Mouse (Mus musculus) cerebellum, adult 8-10 months (tissue): ENCODE measurements around the gene Agap3.

Experiments
- DNase-seq: peaks from one replicate; pipeline ENCODE4 v3.0.0; 2022

Agap3 gene

DNA sequence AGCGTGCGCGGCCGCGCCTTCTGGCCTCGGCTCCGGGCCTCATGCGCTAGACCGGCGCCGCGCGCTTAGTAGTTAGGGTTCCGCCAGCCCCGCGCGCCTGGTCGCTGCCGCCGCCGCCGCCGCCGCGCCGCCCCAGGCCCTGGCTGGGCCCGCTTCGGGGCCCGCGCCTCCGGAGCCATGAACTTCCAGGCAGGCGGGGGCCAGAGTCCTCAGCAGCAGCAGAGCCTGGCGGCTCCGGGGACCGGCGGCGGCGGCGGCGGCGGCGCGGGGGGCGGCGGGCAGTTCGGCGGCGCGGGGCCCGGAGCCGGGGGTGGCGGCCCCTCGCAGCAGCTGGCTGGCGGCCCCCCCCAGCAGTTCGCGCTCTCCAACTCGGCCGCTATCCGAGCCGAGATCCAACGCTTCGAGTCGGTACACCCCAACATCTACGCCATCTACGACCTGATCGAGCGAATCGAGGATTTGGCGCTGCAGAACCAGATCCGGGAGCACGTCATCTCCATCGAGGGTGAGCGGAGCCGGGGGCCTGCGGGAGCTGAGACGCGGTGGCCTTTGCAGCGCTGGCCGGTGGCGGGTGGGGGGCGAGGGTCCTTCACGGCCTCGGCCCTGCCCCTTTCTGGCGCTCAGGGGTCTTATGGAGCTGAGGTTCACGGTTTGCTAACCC lies at the start of gene Agap3:
Gene Agap3 (plus strand): TSS at position 148 of the 661 bp plus-strand sequence.
- peak; percentile 57 for DNase-seq

DNA sequence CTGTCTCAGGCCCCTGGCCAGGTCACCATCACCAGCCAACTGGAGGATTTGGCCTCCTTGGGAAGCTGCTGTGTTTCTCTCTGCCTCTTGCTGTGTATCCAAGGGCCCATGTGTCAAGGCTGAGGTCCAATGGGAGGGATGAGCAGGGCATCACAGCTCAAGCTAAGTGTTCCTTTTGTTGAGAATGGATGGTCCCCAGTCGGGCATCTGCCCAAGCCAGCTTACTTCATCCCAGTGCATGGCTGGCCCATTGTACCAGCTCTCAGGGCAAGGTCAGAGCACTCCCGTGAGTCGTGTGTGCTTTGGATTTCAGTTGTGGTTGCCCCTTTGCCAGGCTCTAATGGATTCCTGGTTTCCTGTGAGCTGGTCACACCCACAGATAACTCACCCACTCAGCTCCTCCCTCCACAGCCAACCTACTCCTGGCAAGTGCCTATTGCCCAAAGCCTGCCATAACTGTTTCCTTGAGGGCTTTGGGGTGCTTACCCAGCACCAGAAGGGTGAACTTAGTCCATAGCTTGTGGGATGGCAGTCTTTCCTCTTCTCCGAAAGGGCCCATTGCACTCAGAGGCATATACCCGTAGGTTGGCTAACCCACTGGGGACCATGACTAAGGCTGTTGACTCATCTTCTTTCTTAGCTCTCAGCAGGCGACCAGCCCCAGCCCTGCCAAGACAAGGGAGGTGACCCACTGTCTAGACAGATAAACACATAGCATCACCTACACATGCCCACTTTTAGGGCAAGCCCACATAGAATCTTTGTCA lies 47.2 kb upstream of the Agap3 start:
- DNase-seq: no peak

DNA sequence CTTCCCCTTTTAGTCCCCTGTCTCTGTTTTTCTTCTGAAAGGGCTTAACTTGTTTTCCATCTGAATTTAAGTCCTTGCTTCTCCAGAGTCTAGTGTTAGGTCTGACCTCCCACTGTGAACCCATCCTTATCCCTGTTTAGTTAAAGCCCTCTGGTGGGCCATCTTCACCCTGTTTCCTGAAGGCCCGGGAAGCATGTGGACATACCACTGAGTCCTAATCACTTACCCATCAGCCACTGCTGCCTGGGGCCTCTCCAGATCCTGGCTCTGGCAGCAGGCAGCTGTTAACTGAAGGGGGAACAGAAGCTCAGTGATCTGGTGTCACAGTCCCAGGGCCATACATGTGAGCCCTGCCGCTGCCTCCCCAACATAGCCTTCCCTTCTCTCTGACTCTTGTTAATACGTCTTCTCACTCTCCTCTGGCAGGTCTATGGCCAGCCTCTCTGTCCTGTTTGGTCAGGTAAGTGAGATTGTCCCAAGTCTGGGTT lies 46.5 kb upstream of the Agap3 start:
- no peak for DNase-seq

DNA sequence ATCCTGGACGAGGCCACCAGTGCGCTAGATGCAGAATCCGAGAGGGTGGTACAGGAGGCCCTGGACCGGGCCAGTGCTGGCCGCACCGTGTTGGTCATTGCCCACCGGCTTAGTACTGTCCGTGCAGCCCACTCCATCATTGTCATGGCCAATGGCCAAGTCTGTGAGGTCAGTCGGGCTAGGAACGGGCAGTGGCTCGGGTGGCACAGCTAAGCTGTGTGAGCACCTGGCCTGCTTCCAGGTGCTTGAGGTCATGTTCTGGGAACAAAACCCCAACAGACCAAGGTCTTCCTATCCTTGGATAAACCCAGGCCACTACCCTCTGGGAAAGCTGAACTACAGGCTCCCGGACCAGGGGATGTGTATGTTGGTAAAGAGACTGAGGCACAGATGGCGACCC lies 43.3 kb upstream of the Agap3 start:
- DNase-seq: no peak

DNA sequence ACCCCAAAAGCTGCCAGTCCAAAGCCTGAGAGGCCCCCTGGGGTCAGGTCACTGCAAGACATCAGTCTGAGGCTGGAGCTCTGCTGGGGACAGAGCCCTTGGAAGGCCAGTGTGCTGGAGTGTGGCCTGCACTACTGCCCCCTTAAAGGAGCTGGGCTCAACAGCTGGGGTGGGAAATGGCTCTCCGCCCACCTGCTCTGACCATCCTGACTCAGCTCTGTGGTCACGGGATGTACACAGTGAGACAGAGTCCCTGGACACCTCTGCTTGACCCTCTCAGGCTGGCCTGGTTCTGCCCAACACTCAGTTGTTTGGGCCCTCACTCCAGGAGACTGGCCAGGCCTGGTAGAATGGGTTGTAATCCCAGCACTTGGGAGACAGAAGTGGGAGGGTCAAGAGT lies 42.5 kb upstream of the Agap3 start:
- no peak for DNase-seq

DNA sequence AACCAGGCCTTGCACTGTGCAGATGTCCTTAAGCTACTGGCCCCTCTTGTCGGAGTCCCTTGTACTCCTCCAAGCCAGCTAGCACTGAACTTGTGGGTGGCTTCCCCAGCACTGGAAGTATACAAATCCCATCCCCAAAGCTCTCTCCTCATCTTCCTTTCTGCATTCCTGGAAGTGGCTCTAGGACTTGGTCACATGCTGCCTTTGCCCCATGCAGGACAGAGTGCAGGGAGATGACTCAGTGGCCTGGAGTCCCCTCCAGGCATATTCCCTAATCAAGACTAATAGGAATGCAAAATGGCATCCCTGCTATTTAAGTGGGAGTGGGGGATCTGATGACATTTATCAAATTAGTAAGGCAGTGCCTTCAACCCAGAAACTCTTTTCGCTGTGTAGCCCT lies 39.9 kb upstream of the Agap3 start:
- DNase-seq: no peak

DNA sequence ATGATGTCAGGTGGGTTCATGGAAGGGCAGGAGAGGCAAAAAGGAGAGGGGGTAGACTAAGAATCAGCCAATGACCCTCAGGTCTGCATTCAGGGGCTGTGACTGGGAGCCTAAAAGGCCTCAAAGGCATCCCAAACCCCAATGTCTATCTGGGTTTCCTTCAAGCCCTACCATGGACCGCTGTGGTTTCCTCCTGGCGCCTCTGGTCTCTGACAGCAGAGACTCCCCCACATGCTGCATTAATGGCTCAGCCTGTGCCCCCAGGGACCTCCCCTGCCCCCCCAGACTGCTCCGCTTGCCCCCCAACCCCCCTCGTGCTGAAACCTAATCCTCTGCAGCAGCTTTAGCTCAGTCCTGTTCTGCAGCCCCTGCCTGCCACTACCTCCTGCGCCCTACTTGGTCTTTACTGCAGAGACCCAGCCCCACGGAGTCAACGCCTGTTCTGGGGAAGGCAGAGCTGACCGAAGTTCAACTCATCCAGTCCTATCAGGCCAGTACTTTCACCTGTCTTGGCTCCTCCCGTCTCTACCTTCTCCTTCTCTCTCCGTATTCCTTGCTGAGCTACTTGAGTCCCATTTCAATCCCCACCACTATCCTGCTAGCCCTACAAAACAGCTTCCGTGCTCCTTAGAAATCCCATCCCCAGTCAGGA lies 38.8 kb upstream of the Agap3 start, which contains the start of gene Asic3:
Gene Asic3 (plus strand): TSS at position 351 of the 652 bp plus-strand sequence.
- DNase-seq: no peak

DNA sequence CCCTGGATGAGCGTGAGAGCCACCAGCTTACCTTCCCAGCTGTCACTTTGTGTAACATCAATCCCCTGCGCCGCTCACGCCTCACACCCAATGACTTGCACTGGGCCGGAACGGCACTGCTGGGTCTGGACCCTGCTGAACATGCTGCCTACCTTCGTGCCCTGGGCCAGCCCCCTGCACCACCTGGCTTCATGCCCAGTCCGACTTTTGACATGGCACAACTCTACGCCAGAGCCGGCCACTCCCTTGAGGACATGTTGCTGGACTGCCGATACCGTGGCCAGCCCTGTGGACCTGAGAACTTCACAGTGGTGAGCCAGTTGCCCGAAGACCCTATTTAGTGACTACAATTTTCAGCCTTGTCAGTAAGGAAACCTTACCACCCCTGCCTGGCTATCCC lies 38.0 kb upstream of the Agap3 start:
- DNase-seq: no peak

DNA sequence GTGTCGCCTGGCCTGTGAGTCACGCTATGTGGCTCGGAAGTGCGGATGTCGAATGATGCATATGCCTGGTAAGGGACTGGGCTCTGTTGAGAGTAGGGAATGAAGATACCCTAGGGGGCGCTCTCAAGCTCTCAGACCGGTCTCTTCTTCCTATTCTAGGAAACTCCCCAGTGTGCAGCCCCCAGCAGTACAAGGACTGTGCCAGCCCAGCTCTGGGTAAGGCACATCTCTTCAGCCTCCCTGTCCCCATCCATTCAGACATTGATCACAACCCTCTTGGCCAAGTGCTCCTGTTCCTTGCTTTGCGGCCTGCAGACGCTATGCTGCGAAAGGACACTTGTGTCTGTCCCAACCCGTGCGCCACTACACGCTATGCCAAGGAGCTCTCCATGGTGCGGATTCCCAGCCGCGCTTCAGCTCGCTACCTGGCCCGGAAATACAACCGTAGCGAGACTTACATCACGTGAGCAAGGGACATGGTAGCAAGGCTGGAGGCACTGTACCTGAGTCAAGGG lies 35.7 kb upstream of the Agap3 start:
- DNase-seq: peak; percentile 78

DNA sequence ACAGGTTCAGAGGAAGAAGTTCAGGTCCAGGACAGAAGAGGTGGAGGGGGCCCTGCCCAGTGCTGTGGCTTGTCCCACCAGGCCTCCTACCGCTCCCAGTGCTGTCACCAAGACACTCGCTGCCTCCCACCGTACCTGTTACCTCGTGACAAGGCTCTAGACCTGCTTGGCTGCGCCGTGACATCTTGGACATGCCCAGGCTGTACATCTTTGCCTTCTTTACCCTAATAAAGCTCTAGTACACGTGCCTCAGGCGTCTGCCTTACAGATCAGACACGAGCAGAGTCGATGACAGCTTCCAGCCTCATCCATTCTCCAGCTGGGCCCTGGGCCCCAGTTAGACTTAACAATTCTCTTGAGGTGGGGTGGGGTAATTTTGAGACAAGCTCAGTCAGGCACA lies 34.4 kb upstream of the Agap3 start:
- DNase-seq: no peak

DNA sequence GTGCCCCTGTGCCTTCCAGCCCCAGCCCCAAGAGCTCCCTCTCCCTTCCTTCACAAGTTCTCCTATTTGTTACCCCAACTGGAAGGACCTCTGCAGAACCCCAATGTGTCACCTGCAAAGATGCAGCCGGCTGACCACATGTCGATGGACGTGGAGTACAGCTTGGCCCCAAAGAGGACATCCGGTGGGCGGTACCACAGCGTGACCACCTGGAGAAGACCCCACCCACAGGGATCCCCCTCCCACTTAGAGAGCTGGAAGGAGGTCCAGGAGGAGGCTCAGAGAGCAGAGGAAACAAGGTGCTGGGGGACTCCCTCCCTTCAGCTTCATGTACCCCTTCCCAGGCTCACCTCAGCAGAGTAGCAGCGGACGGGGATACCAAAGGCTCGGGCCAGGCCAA lies 31.6 kb upstream of the Agap3 start:
- DNase-seq: no peak

DNA sequence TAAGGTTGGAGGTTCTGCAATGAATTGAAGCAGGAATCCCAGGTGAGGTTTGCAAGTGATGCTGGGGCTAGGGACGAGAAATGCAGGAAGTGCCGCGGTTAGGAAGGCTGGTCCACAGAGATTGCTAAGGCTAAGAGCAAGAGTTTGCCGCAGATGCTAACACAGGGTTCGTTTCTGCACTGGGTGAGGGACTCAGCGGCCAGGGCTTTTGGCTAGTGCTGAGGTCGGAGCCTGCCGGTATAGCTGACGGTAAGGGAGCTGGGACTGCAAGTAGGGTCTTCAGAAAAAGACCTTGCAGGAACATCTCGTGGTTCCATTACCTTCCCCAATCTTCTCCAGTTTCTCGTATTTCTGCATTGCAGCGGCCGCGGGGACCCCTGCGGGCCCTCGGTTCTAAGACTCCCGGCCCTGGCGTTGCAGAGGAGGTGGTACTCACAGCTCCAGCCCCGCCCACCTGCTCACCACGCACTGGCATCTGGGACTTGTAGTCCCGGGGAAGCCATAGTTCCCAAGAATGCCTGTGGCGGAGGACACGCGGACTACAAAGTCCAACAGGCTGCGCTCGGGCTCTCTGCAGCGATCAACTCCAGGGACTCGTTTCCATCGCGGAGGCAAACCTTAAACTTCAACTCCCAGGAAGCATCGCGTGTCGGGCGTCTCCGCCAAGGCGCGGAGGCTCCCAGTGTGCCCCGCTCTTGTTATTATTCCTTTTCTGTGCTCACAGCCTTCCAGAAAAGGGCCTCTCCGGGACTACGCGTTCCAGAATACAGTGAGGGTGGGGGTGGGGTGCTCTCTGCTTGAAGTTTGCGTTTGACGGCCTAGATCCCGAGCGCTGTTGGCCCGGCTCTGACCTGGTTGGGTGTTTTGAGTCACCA lies 28.6 kb upstream of the Agap3 start, which contains the start of the genes Cdk5 and Slc4a2:
Gene Cdk5 (minus strand): TSS at position 402 of the 875 bp plus-strand sequence.
Gene Slc4a2 (plus strand): TSS at position 709 of the 875 bp plus-strand sequence.
- DNase-seq: peak; percentile 97

DNA sequence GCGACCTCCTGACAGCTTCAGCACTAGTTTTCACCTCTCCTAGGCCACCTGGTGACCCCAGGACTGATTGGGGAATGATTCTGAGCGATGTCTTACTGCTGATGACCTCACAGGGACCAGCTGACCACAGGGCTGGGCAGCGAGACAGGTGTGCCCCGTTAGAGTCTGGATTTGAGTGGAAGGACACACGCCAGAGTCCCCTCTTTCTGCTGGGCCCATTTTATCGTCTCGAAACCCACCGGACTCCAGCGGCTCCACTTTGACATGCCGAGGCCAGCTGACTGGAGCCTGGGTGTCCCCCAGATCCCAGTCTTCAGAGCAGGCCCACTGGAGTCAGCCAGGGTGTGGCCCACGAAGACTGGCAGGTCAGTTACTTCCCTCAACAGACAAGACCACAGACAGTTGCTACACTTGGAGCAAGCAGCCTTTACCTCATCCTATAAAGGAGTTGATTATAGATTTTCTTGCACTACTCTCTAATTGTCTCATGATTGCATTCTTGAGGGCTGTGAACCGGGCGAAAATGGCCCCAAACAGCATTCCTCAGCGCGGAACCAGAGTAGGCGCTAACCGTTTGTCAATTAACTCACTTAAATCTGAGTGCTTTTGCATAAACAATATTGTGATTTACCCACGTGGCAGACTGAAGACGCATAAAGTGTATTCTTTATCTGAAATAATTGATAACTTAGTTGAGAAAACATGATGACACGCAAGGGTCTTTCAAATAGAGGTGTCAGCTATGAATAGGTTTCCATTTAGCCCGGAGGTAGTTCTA lies 27.8 kb upstream of the Agap3 start:
- no peak for DNase-seq

DNA sequence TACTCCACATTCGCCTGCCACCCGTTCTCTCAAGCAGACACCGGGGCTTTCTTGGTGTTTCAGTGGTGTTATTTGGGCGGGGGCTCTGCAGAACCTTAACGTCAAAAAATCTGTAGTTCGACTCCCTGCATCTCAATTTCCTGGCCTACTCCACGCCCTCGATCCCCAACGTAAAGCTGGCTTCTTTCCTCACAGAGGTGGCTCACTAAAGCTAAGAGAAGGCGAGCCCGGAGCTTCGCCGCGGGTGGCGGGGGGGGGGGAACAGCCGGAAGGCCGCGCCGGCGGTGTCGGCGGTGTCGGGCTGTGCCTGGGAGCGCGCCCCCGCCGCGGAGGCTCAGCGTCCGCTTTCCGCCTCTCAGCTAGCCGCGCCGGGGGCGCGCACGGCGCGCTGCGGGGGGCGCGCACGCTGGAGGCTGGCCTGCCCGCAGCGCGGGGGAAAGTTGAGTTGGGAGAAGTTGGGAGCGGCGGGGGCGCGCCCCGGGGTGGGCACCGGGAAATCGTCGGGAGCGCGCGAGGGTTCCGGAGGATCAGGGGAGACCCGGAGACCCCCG lies 27.0 kb upstream of the Agap3 start:
- DNase-seq: peak; percentile 67

DNA sequence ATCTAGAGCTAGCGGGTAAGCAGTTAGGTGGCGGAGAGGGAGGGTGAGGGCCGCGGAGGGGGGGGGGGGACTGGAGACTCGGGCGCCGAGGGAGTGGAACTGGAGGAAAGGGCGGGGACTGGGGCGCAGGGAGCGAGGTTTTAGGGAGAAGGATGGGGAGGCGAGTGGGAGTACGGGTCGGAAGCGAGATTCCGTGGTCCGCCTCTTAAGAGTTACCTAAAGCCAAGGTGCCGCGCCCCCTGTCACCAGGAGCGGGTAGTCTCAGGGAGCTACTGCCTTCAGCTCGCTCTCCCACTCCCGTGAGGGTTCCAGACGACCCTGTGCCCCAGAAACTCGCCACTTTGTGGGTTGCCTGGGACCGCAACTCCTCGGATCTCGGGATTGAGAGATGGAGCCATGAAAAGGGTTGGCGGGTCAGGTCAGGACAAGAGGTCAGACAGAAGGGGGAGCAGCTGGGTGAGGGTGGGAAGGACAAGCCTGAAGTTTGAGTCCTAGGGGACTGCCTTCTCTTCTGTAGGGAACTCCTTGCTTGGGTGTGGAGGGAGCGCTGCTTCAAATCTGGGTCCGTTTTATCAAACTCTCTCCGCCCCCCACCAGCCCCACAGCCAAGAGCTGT lies 26.4 kb upstream of the Agap3 start:
- peak; percentile 49 for DNase-seq

DNA sequence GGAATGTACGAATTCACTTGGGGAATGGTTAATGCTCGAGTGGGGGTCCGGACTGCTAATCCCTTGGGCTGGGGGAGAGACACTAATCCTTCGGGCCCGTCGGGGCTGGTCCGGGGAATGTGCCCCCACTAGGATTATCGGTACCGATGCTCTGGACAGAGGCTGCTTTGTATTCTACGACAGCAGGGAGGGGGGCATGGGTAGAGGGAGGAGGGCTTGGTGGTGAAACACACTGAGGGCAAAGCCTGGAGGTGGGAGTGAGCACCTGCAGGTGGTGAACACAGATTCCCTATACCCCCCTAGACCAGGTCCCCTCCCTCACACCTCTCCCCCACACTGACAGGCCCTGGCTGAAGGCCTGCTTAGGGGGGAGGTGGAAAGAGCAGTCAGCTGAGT lies 25.9 kb upstream of the Agap3 start:
- no peak for DNase-seq

DNA sequence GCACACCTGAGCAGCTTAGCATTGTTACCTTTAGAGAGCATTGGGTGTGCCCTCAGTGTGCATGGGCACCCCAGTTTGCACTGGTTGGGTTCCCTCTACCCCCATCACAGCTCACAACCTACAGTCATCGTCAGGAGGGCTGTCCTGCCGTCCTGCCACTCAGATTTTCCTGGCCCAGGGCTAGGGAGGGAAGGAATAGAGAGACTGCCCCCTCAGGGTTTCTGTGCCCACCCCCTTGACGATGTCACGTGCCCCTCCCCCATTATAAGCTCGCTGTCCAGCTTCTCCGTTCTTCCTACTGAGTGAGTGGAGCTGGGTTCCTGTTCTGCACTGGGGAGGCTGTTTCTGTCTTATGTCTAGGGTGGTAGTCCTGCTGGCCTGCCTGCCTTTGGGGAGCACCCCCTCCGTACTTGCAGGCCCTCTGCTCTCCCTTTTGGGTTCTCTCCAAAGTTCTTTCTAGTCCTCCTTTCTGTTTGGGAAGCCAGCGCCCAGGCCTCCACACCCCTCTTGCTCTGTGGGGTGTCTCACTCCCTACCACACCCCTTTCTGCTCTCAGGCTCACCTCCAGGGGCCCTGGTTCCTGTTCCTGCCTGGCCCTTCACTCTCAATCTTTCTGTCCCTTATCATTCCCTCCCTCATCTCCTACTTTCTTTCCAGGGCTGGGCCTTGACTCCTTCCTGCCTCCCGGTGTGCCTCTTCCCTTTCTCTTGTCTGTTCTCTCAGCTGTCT lies 25.3 kb upstream of the Agap3 start:
- no peak for DNase-seq

DNA sequence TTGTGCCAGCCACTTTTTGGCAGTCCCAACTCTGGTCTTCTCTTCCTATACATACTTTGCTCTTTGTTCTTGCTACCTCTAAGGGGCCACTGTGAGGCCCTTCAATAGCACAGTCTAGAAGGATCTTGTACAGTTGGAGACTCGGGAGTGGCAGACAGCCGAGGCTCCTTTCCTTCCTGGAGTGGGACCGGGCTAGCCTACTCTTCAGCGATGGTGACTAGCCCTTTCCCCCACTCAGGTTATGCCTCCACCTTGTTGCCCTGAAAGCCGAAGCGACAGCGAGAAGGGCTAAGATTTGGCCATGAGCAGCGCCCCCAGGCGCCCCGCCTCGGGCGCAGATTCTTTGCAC lies 24.7 kb upstream of the Agap3 start:
- no peak for DNase-seq

DNA sequence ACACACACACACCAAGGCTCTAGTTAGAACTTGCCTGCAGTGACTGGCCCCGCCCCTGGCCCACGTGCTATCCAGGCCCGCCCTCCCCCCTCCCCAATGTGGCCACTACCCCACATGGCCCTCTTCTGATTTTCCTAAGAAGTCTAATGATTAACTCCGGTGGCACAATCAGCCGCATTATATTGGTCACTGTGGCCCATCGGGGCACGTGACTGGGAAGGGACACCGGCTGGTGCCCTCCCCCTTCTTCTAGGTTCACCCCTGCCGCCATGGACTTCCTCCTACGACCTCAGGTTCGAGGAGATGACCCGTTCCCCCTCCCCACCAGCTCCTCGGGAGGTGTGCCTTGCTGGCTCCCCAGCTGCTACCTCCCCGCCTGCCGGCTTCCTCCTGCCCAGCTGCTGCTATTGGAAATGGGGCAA lies 24.0 kb upstream of the Agap3 start:
- DNase-seq: no peak

DNA sequence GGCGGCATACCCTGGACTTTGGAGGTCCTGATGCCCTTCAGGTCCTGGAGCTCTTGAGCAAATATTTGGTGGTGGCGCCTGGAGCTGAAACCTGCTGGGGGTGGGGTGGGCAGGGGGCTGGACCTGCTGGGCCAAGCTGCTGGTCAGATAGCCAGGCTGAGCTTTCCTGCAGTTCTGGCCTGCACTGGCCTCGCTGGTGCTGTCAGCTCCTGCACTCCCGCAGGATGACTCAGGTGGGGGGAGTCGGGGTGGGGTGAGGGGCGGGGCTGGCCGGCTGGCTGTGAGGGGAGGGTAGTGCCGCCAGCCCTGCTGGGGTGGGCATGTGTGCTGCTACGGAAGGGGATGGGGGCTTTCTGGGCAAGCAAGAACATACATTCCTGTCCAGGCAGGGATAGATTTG lies 23.4 kb upstream of the Agap3 start:
- no peak for DNase-seq
